Mouse (Mus musculus) CH12.LX (cell line): ENCODE results near the gene Amotl1.

Experiments used
- CTCF ChIP-seq, 2 experiments: IDR thresholded peaks in 1 of 2; conservative IDR thresholded peaks in 1 of 2; 2 replicates each; pipeline ENCODE4 v1.5.1; 2011 to 2012; ENCODE audit warnings: low read depth in 2 of 2, low read length in 2 of 2, improper control_type of control experiment in 1 of 2, inconsistent platforms in 1 of 2, mild to moderate bottlenecking in 1 of 2, moderate library complexity in 1 of 2
- EP300 ChIP-seq: IDR thresholded peaks from 2 replicates; pipeline ENCODE4 v1.6.1; 2011; ENCODE audit warnings: low read length, improper control_type of control experiment
- MXI1 ChIP-seq: IDR thresholded peaks from 2 replicates; pipeline ENCODE4 v1.6.1; 2011; ENCODE audit warnings: mild to moderate bottlenecking, low read depth, low read length, improper control_type of control experiment
- NELFE ChIP-seq: IDR thresholded peaks from 2 replicates; pipeline ENCODE4 v1.6.1; 2011; ENCODE audit warnings: low read depth, low read length, improper control_type of control experiment

DNA sequence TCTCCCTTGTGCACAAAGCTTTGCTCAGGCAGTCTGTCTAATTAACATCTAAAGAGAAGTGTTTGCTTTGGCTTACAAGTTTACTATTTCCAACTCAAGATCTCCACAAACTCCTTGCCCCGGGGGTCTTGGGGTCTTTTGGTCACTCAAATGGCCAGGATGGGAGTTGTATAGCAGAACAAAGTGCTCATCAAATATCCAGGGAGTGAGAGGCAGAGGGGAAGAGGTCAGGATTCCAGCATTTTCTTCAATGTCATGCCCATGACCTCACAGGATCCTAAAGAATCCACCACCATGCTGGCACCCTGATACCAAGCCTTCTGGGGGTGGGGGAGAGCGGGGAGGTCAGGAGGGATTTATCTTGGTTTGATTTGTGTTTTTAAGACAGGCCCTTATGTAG lies 35.7 kb upstream of the Amotl1 start:
- TF ChIP-seq MXI1 (no peak), EP300 (no peak), NELFE (no peak), CTCF (conservative IDR thresholded peaks at IDR 0.05 in 1 of 2, IDR thresholded peaks at IDR 0.05 in 1 of 2; ENCODE audit: low read depth in 2 of 2, low read length in 2 of 2) (no peak)
